Mouse (Mus musculus) c-Kit-positive CD71-negative TER-119-negative erythroid progenitor cells, embryonic 14.5 days (primary cell): ENCODE results near the gene Morn4.
A peak's percentile ranks its signal among the peaks of the same experiment; 100 is the strongest.

ENCODE experiments used
- DNase-seq: peaks from one replicate; pipeline ENCODE4 v3.0.0-alpha.2; 2013; ENCODE audit warnings: low read depth

The Morn4 gene

GRCm38 (mm10) chr19:42043988-42044387 is 42.2 kb downstream of the Morn4 start:
- no peak for DNase-seq

GRCm38 (mm10) chr19:42038310-42038709 is 47.8 kb downstream of the Morn4 start:
- DNase-seq: no peak

- no peak for DNase-seq
Observed at GRCm38 (mm10) chr19:42037167-42037702, 48.9 kb downstream of the Morn4 start.

GRCm38 (mm10) chr19:42036357-42036756 is 49.8 kb downstream of the Morn4 start:
- DNase-seq: no peak

- peak; percentile 68 for DNase-seq
Observed at GRCm38 (mm10) chr19:42035456-42036248, 50.5 kb downstream of the Morn4 start, which contains the start of gene Ankrd2. Gene Ankrd2 (plus strand): TSS chr19:42036000.

- no peak for DNase-seq
Observed at GRCm38 (mm10) chr19:42034881-42035455, 51.2 kb downstream of the Morn4 start.

- DNase-seq: no peak
Observed at GRCm38 (mm10) chr19:42034146-42034775, 51.9 kb downstream of the Morn4 start.

GRCm38 (mm10) chr19:42033611-42034010 is 52.5 kb downstream of the Morn4 start:
- no peak for DNase-seq

GRCm38 (mm10) chr19:42031112-42031511 is 55.0 kb downstream of the Morn4 start:
- DNase-seq: no peak

- peak; percentile 68 for DNase-seq
Observed at GRCm38 (mm10) chr19:42026158-42026557, 60.0 kb downstream of the Morn4 start.
